Mouse (Mus musculus) lung, adult 2 months (tissue): ENCODE data around the gene Tmprss12.

ENCODE experiments used
- CTCF ChIP-seq: fragments of 200-500 bp; IDR thresholded peaks from 2 replicates; pipeline ENCODE4 v1.5.1; 2011; ENCODE audit warnings: mild to moderate bottlenecking, low read length, control low read depth; ENCODE audit not compliant: insufficient read depth
- POLR2A ChIP-seq: fragments of 200-500 bp; IDR thresholded peaks from 2 replicates; pipeline ENCODE4 v1.6.1; 2011; ENCODE audit warnings: low read depth, mild to moderate bottlenecking, control low read depth, low read length, borderline replicate concordance; ENCODE audit errors: extremely low read depth

DNA sequence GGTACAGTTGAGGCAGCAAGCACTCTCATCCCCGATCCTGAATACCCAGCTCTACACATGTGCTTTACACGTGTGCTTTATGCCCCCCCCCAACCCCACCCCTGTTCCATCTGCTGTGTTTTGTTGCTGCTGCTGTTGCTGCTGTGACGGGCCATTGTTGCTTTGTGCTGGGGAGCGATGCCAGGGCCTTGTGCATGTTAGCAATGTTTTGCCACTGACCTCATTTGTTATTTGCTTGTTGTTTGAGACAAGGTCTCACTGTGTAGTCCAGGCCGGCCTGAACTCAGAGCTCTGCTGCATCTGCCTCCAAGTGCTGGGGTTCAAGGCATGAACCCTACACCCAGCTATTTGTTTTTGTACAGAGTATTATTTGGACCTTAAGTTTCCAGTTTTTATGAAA, 10.2 kb downstream of the Tmprss12 start:
- TF ChIP-seq POLR2A, result no peak
- no peak for TF ChIP-seq CTCF
